Mouse (Mus musculus) stomach, embryonic 15.5 days (tissue): ENCODE measurements around the gene Zswim5. TPM values are rescaled to one million over a fixed set of nuclear protein-coding genes. Genes with fewer than 3 reads are reported as not detected.
"Not testable (repeated sequence)": the region's sequence is repeated elsewhere in the genome, so short reads cannot be mapped to it uniquely, and the experiment has no call there.

ENCODE experiments used
- ATAC-seq: fragments of 200-750 bp; cut with Nextera tagmentation; 2 replicates; pipeline ENCODE4 v1.8.0; 2017; ENCODE audit warnings: low read depth, moderate number of reproducible peaks, moderate TSS enrichment; ENCODE audit not compliant: insufficient read depth, low FRiP score
- H3K27ac ChIP-seq: fragments of 300-500 bp; sonication (generic); 2 replicates; pipeline ENCODE4 v1.5.1; 2015; ENCODE audit warnings: mild to moderate bottlenecking, inconsistent platforms
- H3K27me3 ChIP-seq: fragments of 300-500 bp; sonication (generic); replicated peaks from 2 replicates; pipeline ENCODE4 v1.6.1; 2015; ENCODE audit warnings: inconsistent platforms
- H3K36me3 ChIP-seq: fragments of 300-500 bp; sonication (generic); 2 replicates; pipeline ENCODE4 v1.6.1; 2015; ENCODE audit warnings: inconsistent platforms
- H3K4me1 ChIP-seq: fragments of 300-500 bp; sonication (generic); 2 replicates; pipeline ENCODE4 v1.6.1; 2015; ENCODE audit warnings: inconsistent platforms
- H3K4me2 ChIP-seq: fragments of 300-500 bp; sonication (generic); 2 replicates; pipeline ENCODE4 v1.6.1; 2015; ENCODE audit warnings: mild to moderate bottlenecking, inconsistent platforms
- H3K4me3 ChIP-seq: fragments of 300-500 bp; sonication (generic); replicated peaks from 2 replicates; pipeline ENCODE4 v1.5.1; 2015; ENCODE audit warnings: inconsistent platforms
- H3K9ac ChIP-seq: fragments of 300-500 bp; sonication (generic); 2 replicates; pipeline ENCODE4 v1.6.1; 2015; ENCODE audit warnings: inconsistent platforms
- H3K9me3 ChIP-seq: fragments of 300-500 bp; sonication (generic); 2 replicates; pipeline ENCODE4 v1.6.1; 2016; ENCODE audit warnings: inconsistent platforms
- WGBS: fragments of 180-500 bp; shearing (Covaris S2); methylation state at CpG from one replicate; pipeline ENCODE4 v1.1.7; 2015; 5-methylcytosine and 5-hydroxymethylcytosine counted together
- polyA plus RNA-seq: library from polyadenylated mRNA; unstranded; fragments of >200 nt; fragmentation: Nextera tagmentation; extraction: Ambion mirVana; gene quantifications from 2 replicates; pipeline ENCODE4 v1.2.1, GENCODE M21; 2015

Gene Zswim5
- polyA plus RNA-seq = 0.58 and 0.67 TPM in 2 replicates

DNA sequence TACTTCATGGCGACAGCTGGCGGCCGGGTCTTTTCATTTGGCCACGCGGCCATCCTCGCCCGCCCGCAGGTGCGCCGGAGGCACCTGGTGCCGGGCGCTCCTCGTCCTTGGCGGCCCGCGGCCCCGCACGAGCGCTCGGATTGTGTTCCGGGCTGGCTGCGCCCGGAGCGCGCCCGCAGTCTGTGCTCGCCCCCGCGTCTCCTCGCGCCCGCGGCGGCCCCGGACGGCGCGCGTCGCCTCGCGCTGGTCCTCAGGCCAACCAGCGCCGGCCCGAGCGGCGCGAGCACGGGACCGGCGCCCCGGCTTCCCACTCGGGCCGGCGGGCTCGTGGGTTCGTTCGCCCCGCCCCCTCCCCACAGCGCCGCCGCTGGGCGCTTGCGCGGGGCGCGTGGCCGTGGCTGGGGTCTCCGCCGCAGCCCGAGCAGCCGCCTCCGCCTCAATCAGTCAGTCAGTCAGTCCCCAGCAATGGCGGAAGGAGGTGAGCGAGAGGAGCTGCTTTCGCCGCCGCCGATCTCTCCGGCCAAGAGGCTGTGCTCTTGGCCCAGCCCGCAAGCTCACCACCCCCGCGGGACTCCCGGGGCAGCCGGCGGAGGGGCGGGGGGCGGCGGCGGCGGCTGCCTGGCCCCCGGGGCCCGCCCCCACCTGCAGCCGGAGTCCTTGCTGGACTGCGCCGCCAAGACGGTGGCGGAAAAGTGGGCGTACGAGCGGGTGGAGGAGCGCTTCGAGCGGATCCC is at the start of gene Zswim5:
Zswim5 (plus strand) TSS at position 382 of the 734 bp plus-strand sequence.
- Histone ChIP-seq H3K4me2 (peak within 1 kb of the TSS; percentile 98), H3K9ac (peak within 1 kb of the TSS; percentile 44), H3K4me1 (0 out of 2 replicates have a peak, but pooled peaks cover 6% of the 10 kb centered on the region), H3K27me3 (peaks cover 12% of the 10 kb centered on the region; the same call in 1 of the 2 replicates), H3K27ac (peak within 1 kb of the TSS; percentile 70; the same call in 1 of the 2 replicates), H3K9me3 (no peaks in the 10 kb centered on the region), H3K36me3 (no peaks in the 10 kb centered on the region), H3K4me3 (peak within 1 kb of the TSS; percentile 82)
- under 1% methylated on average over 93 of the region's 104 CpGs for WGBS
- ATAC-seq = peak; percentile 85

DNA sequence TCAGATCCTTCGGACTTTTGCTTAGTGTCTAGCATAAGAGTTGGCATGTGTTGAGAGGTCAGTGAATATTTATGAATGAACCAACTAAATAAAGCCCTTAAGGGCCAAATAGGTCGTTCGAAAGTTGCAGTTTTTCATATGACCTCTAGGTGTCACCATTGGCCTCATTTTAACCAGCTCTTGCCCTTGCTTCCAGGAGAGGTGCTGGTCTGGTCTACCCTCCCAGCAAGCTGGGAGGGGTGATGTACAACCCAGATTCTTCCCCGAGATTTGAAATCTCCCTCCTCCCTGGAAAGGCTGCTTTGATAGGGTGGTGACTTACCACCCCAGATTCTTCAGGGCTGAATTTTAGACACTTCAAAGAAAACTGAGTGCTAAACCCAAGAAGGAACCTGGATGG is 49.4 kb upstream of the Zswim5 start:
- Histone ChIP-seq H3K4me1 (peaks cover 4% of the 10 kb centered on the region; the same call in 1 of the 2 replicates), H3K9me3 (no peaks in the 10 kb centered on the region), H3K27me3 (no peaks in the 10 kb centered on the region), H3K4me3 (no peak overlapping the region), H3K9ac (no peak overlapping the region), H3K4me2 (no peak overlapping the region), H3K27ac (no peak overlapping the region), H3K36me3 (no peaks in the 10 kb centered on the region)
- ATAC-seq = no peak
- 3% methylated on average over 4 of the region's 4 CpGs for WGBS

DNA sequence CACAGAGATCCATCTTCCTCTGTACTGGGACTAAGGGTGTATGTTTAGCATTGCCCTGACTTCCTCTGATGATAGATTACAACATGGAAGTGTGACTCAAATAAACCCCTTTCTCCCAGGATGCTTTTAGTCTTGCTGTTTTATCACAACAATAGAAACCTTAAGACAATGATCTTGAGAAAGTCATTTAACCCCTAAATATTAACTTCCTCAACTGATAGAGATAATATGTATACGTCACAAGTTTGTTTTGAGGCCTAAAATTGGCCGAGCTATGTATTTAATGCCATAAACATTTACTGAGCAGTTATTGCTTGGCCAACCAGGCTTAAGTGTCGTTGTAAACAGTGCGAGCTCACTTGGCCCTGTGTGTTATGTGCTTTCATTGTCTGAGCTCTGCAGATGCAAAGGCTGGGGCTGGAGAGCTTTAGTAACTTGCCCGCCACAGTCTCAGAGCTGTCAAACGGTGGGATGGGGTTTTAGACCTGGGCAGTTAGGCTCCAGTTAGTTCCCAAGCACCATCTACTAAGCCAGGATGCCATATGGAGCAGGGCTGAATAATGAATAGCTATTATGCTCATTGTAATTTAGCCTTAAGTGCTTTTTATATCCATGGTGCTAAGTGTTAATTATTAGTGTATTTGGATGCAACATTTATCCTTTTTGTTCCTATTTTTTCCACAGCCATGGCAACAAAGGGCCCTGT is 47.7 kb upstream of the Zswim5 start:
- no peaks in the 10 kb centered on the region for H3K4me1 ChIP-seq
- no peaks in the 10 kb centered on the region for H3K9me3 ChIP-seq
- H3K27ac ChIP-seq = no peak overlapping the region
- 45% methylated on average over 6 of the region's 6 CpGs for WGBS
- H3K9ac ChIP-seq = no peak overlapping the region
- H3K36me3 ChIP-seq = no peaks in the 10 kb centered on the region
- H3K4me2 ChIP-seq = no peak overlapping the region
- H3K27me3 ChIP-seq = no peaks in the 10 kb centered on the region
- ATAC-seq = no peak
- no peak overlapping the region for H3K4me3 ChIP-seq

DNA sequence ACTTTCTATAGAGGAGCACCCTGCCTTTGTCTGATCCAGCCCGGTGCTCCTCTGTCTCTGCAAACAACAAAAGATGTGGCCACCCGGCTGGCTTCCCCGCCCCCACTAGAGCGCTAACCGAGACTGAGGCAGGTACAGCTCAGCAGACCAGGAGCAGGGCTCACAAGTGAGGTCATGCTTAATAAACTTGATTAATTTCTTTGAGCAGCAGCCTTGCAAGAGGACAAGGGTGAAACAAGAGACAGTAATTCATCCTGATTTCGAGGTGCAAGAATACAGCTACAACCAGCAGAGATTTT is 47.2 kb upstream of the Zswim5 start:
- H3K4me2 ChIP-seq = no peak overlapping the region
- H3K27me3 ChIP-seq = no peaks in the 10 kb centered on the region
- no peaks in the 10 kb centered on the region for H3K36me3 ChIP-seq
- no peak overlapping the region for H3K4me3 ChIP-seq
- ATAC-seq = no peak
- H3K27ac ChIP-seq = no peak overlapping the region
- no peak overlapping the region for H3K9ac ChIP-seq
- no peaks in the 10 kb centered on the region for H3K9me3 ChIP-seq
- WGBS = 23% methylated on average over 6 of the region's 6 CpGs
- no peaks in the 10 kb centered on the region for H3K4me1 ChIP-seq

DNA sequence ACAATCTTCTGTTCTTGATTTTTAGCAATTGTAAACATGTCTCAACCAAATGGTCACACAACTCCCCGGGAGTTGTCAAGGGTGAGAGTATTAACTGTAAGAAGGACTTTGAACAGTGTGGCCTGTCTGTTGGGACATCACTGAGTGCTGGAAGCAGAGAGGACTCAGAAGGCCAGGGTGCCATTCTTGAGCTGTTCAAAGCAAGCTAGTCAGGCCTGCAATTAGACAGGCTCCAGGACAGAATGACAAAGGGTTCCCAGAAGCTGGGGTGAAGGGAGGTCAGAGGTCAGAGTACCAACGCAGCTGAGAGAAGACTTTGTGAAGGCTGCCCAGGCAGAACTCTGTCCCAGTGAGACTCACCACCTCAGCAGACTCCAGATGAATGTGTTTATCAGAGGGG is 38.2 kb upstream of the Zswim5 start:
- no peaks in the 10 kb centered on the region for H3K4me1 ChIP-seq
- no peak overlapping the region for H3K4me3 ChIP-seq
- H3K9ac ChIP-seq = no peak overlapping the region
- 30% methylated on average over 2 of the region's 2 CpGs for WGBS
- no peak for ATAC-seq
- no peak overlapping the region for H3K27ac ChIP-seq
- H3K9me3 ChIP-seq = no peaks in the 10 kb centered on the region
- no peaks in the 10 kb centered on the region; the same call in 1 of the 2 replicates for H3K27me3 ChIP-seq
- no peak overlapping the region for H3K4me2 ChIP-seq
- no peaks in the 10 kb centered on the region for H3K36me3 ChIP-seq

DNA sequence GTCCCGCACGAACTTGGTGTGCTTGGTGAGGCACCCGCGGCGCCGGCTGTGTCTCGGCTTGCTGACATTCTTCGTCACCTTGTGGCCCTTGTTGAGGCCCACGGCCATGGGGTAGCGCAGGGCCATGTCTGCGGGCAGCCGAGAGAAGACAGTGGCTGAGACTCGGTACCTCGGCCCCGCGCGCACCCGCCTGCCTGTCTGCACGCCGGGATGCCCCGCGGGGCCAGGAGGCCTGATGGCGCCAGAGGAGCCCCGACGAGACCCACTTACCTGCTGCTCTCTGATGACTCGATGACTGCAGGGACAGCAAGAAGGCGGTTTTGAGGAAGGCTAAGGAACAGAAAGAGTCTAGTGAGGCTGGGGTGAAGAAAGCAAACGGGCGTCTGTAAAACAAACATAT is 37.1 kb upstream of the Zswim5 start:
- H3K27me3 ChIP-seq, H3K4me3 ChIP-seq, H3K27ac ChIP-seq, ATAC-seq, H3K9me3 ChIP-seq, H3K9ac ChIP-seq, H3K4me1 ChIP-seq, H3K36me3 ChIP-seq: not testable (repeated sequence)
- 0 out of 2 replicates have a peak overlapping the region, but pooled peaks have one; percentile 2 for H3K4me2 ChIP-seq
- 31% methylated on average over 22 of the region's 29 CpGs for WGBS

DNA sequence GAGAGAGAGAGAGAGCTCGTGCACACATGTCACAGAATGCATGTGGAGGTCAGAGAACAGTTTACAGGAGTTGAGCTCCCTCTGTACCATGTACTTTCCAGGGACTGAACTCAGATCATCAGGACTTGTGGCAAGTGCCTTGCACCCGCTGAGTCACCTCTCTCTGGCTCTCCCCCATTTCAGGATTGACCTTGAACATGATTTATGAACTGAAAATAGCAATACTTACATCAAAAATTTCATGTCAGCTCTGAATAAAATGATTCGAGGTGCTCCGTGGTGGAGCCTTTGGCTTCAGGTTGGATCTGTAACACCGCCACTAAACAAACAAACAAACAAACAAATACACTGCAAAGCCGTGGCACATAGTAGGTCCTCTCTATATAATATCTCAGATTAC is 36.3 kb upstream of the Zswim5 start:
- ATAC-seq = no peak
- H3K4me2 ChIP-seq = no peak overlapping the region
- H3K4me3 ChIP-seq = no peak overlapping the region
- no peak overlapping the region for H3K27ac ChIP-seq
- no peak overlapping the region for H3K9ac ChIP-seq
- WGBS = 75% methylated on average over 6 of the region's 6 CpGs
- no peaks in the 10 kb centered on the region for H3K9me3 ChIP-seq
- no peaks in the 10 kb centered on the region for H3K36me3 ChIP-seq
- H3K27me3 ChIP-seq = no peaks in the 10 kb centered on the region; the same call in 1 of the 2 replicates
- no peaks in the 10 kb centered on the region for H3K4me1 ChIP-seq

DNA sequence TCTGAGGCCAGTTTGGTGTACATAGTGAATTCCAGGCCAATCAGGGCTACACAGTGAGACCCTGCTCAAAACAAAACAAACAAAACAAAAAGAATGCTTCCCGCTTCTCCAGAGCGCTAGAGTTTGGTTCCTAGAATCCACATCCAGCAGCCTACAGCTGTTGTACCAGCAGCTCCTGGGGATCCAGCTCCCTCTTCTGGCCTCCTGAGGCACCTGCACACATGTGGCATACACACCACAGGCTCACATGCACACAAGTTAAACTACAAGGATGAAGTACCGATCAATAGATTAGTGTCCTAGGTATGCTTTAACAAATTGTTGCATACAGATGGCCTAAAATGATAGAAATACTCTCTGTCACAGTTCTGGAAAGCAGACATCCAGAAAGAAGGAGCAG is 32.9 kb upstream of the Zswim5 start:
- no peaks in the 10 kb centered on the region for H3K4me1 ChIP-seq
- 94% methylated on average over 3 of the region's 3 CpGs for WGBS
- H3K4me2 ChIP-seq = no peak overlapping the region
- H3K9me3 ChIP-seq = no peaks in the 10 kb centered on the region
- H3K4me3 ChIP-seq = no peak overlapping the region
- no peak overlapping the region for H3K27ac ChIP-seq
- no peak overlapping the region for H3K9ac ChIP-seq
- no peaks in the 10 kb centered on the region for H3K36me3 ChIP-seq
- H3K27me3 ChIP-seq = no peaks in the 10 kb centered on the region
- no peak for ATAC-seq

DNA sequence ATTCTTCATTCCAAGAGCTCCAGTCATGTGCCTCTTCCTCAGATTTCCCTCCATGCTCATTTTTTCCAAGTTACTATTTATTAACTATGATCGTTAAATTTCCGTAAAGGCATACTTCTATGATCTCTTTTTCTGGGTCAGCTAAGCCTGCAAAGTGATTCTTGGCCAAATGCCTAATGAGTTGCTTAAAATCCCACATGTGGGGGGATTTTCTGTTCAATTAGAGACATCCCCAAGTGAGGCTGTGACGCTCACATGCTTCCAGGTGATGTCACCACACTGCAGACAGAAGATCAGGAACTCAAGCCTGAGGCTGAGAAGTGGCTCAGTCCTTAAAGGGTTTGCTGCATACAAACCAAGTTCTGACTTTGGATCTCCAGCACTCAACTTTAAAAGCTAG is 27.3 kb upstream of the Zswim5 start:
- Histone ChIP-seq H3K4me1 (no peaks in the 10 kb centered on the region), H3K4me2 (no peak overlapping the region), H3K4me3 (no peak overlapping the region), H3K9ac (no peak overlapping the region), H3K9me3 (no peaks in the 10 kb centered on the region), H3K27me3 (no peaks in the 10 kb centered on the region), H3K27ac (no peak overlapping the region), H3K36me3 (no peaks in the 10 kb centered on the region)
- 87% methylated on average over 3 of the region's 3 CpGs for WGBS
- ATAC-seq = no peak

DNA sequence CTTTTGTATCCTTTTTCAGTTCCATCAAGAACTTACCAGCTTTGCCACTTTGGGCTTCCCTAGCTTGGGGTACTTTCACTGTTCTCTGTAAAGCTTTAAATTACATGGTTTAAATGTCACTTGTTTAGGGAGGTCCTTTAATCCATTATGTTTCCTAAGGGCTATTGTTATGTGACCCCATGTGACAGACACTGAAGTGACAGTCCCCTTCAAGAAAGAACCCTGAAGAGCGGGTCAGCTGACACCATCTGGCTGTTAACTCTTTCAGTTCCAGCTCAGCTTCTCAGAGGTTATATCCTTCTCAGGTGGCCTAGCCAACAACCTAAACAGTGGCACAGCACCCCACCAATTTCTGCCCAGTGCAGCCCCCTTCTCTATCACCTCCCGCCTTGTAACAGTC is 22.9 kb upstream of the Zswim5 start:
- Histone ChIP-seq H3K4me1 (no peaks in the 10 kb centered on the region), H3K4me3 (no peak overlapping the region), H3K9me3 (no peaks in the 10 kb centered on the region), H3K4me2 (no peak overlapping the region), H3K9ac (no peak overlapping the region), H3K27me3 (no peaks in the 10 kb centered on the region), H3K27ac (no peak overlapping the region), H3K36me3 (no peaks in the 10 kb centered on the region)
- ATAC-seq = no peak
- WGBS = 26% methylated on average over 2 of the region's 2 CpGs

DNA sequence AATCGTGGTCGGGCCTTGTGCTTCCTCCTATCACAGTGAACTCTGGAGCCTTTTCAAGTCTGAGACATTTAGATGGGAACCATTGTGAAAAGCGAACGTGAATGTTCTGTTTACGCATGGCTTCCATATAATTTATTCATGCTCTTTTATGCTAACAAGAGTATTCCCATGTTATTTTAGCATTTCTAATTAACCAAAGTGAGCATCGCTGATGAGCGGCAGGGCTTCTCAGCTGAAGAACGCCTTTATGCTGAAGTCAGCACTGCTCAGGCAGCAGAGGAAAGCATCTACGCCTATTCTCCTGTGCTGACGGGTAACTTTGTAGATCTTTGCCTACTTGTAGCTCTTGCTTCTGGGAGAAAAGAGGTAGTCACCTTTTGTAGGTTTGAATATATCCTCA is 20.0 kb upstream of the Zswim5 start:
- Histone ChIP-seq H3K4me2 (no peak overlapping the region), H3K9me3 (no peaks in the 10 kb centered on the region), H3K4me1 (no peaks in the 10 kb centered on the region), H3K4me3 (no peak overlapping the region), H3K27me3 (no peaks in the 10 kb centered on the region), H3K9ac (no peak overlapping the region), H3K27ac (no peak overlapping the region), H3K36me3 (no peaks in the 10 kb centered on the region)
- ATAC-seq = no peak
- WGBS = 89% methylated on average over 10 of the region's 10 CpGs

DNA sequence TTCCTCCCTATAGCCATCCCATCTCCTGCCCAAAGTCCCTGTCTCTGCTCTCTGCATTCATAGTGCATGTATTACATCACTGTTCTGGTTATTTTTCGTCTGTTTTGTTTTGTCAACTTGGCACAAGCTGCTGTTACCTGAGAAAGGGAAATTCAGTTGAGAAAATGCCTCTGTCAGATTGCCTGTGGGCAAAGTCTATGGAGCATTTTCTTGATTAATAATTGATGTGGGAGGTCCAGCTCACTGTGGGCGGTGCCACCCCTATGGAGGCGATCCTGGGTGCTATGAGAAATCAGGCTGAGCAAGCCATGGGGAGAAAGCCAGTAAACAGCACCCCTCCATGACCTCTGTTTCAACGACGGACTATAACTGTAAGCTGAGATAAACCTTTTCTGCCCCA is 17.5 kb upstream of the Zswim5 start:
- no peak for ATAC-seq
- H3K4me2 ChIP-seq = no peak overlapping the region
- H3K9me3 ChIP-seq = no peaks in the 10 kb centered on the region
- H3K9ac ChIP-seq = no peak overlapping the region
- no peaks in the 10 kb centered on the region for H3K36me3 ChIP-seq
- H3K27ac ChIP-seq = no peak overlapping the region
- WGBS = 59% methylated on average over 5 of the region's 5 CpGs
- no peaks in the 10 kb centered on the region for H3K27me3 ChIP-seq
- no peaks in the 10 kb centered on the region for H3K4me1 ChIP-seq
- H3K4me3 ChIP-seq = no peak overlapping the region
